In genomic region chr11:95254165-95254564, GRCm38 (mm10) we compare ENCODE assay signal across 34 mouse cellular contexts. TPM values are rescaled to one million over a fixed set of nuclear protein-coding genes. Genes with fewer than 3 reads are reported as not detected.
DNase-seq lines count a peak whose midpoint lies in the region; ATAC-seq and TF ChIP-seq lines count a peak whose summit lies in the region.
"Had no signal": no experiment of that assay in that cellular context is flagged by ENCODE, and none has a peak within 500 bp of the region (broad histone marks: within the 10 kb centered on the region; RNA-seq: fewer than 3 reads in every experiment).

No protein-coding gene starts in this region.

- peak; percentile 34 for DNase-seq in gastrocnemius, adult 2 months
- DNase-seq in gastrocnemius, postnatal 36 days: no peak
- peak; percentile 19 for DNase-seq in thymus, postnatal 4 days
- no peak for DNase-seq in thymus, postnatal 10 days (ENCODE audit: low spot score in 2 of 2)
- DNase-seq in c-Kit-positive CD71-positive TER-119-positive erythroid progenitor cells, embryonic 14.5 days (ENCODE audit: low spot score): no peak
- DNase-seq: adrenal gland, postnatal 25 days; B cell, adult 2 months; cerebellum, adult 8-10 months; gastrocnemius, postnatal 25 days; heart, postnatal 14 days; kidney, adult 11 months; kidney, postnatal 14 days; layer of hippocampus, adult 9-11 months; lung, embryonic 14.5 days had no signal

- 85% methylated on average over 8 of the region's 8 CpGs for WGBS in midbrain, embryonic 12.5 days
- WGBS in midbrain, embryonic 16.5 days: 84% methylated on average over 7 of the region's 8 CpGs

- intact Hi-C loops in gastrocnemius, adult 2 months (cut with DNase I): no loop called here
- intact Hi-C loops in gastrocnemius, postnatal 36 days (cut with DNase I): loop anchor here (2.0 kb wide), 1 partner anchor 21 kb away; no protein-coding TSS in a partner anchor

- no peaks in the 10 kb centered on the region for H3K36me3 ChIP-seq in midbrain, embryonic 12.5 days
- H3K36me3 ChIP-seq in midbrain, embryonic 16.5 days (ENCODE audit: control insufficient read depth, insufficient read depth, low read length): no peaks in the 10 kb centered on the region
- H3K36me3 ChIP-seq: embryonic facial prominence, embryonic 13.5 days; hindbrain, embryonic 12.5 days; limb, embryonic 12.5 days; liver, embryonic 15.5 days; midbrain, embryonic 15.5 days; neural tube, embryonic 12.5 days had no signal

- no peak overlapping the region for H3K4me2 ChIP-seq in midbrain, embryonic 12.5 days (replicated peaks)
- H3K4me2 ChIP-seq in midbrain, embryonic 16.5 days (ENCODE audit: low read length): no peak overlapping the region
- H3K4me2 ChIP-seq: embryonic facial prominence, embryonic 13.5 days; hindbrain, embryonic 12.5 days; limb, embryonic 12.5 days; liver, embryonic 15.5 days; lung, embryonic 14.5 days; midbrain, embryonic 15.5 days; neural tube, embryonic 12.5 days had no signal

- H3K9ac ChIP-seq in midbrain, embryonic 12.5 days (replicated peaks): 0 out of 2 replicates have a peak overlapping the region, but pooled peaks have one; percentile 24
- H3K9ac ChIP-seq in midbrain, embryonic 16.5 days (ENCODE audit: low read depth, low read length): no peak overlapping the region
- H3K9ac ChIP-seq: embryonic facial prominence, embryonic 13.5 days; hindbrain, embryonic 12.5 days; limb, embryonic 12.5 days; liver, embryonic 15.5 days; lung, embryonic 14.5 days; midbrain, embryonic 15.5 days; neural tube, embryonic 12.5 days had no signal

- H3K4me3 ChIP-seq in gastrocnemius, adult 2 months: no peak overlapping the region
- H3K4me3 ChIP-seq in midbrain, embryonic 12.5 days: no peak overlapping the region
- H3K4me3 ChIP-seq in midbrain, embryonic 16.5 days (ENCODE audit: low read depth, low read length): no peak overlapping the region
- H3K4me3 ChIP-seq: embryonic facial prominence, embryonic 13.5 days; erythroblast, embryonic 14.5 days; hindbrain, embryonic 12.5 days; limb, embryonic 12.5 days; liver, embryonic 15.5 days; midbrain, embryonic 15.5 days; myocyte; neural tube, embryonic 12.5 days had no signal

- H3K27ac ChIP-seq in gastrocnemius, adult 2 months: no peak overlapping the region
- H3K27ac ChIP-seq in midbrain, embryonic 12.5 days (replicated peaks): no peak overlapping the region
- no peak overlapping the region for H3K27ac ChIP-seq in midbrain, embryonic 16.5 days (ENCODE audit: low read length)
- H3K27ac ChIP-seq: embryonic facial prominence, embryonic 13.5 days; hindbrain, embryonic 12.5 days; limb, embryonic 12.5 days; liver, embryonic 15.5 days; midbrain, embryonic 15.5 days; neural tube, embryonic 12.5 days had no signal

- TF ChIP-seq CTCF in gastrocnemius, adult 2 months (IDR thresholded peaks at IDR 0.05): no peak

- H3K4me1 ChIP-seq in midbrain, embryonic 12.5 days: peaks cover 10% of the 10 kb centered on the region
- H3K4me1 ChIP-seq in midbrain, embryonic 16.5 days (ENCODE audit: control insufficient read depth, insufficient read depth, low read length): peaks cover 10% of the 10 kb centered on the region
- H3K4me1 ChIP-seq: limb, embryonic 12.5 days had no signal

- no peaks in the 10 kb centered on the region for H3K9me3 ChIP-seq in midbrain, embryonic 12.5 days
- no peaks in the 10 kb centered on the region for H3K9me3 ChIP-seq in midbrain, embryonic 16.5 days (replicated peaks; ENCODE audit: control insufficient read depth, low read length, poor library complexity, severe bottlenecking)
- H3K9me3 ChIP-seq: embryonic facial prominence, embryonic 13.5 days; hindbrain, embryonic 12.5 days; limb, embryonic 12.5 days; liver, embryonic 15.5 days; midbrain, embryonic 15.5 days; neural tube, embryonic 12.5 days had no signal

- no peak for ATAC-seq in midbrain, embryonic 12.5 days (ENCODE audit: low FRiP score, low read depth)
- no peak for ATAC-seq in midbrain, embryonic 16.5 days
- ATAC-seq: inflammation-experienced regulatory T-cells, adult 6 months; midbrain, embryonic 15.5 days had no signal

- peaks cover 41% of the 10 kb centered on the region for H3K27me3 ChIP-seq in midbrain, embryonic 12.5 days
- H3K27me3 ChIP-seq in midbrain, embryonic 16.5 days (ENCODE audit: control insufficient read depth, insufficient read depth, low read depth, low read length): no peaks in the 10 kb centered on the region
- H3K27me3 ChIP-seq: embryonic facial prominence, embryonic 13.5 days had no signal

RNA-seq across cellular contexts. Expression of gene Tac4, which starts 7.2 kb away (rescaled TPM):
- total RNA-seq in gastrocnemius, adult 2 months (2021): not detected
- total RNA-seq in gastrocnemius, postnatal 36 days (2021): not detected
- polyA plus RNA-seq in midbrain, embryonic 12.5 days (2016; fragmentation: Nextera tagmentation; extraction: Ambion mirVana): 0.18 and 0.23 TPM in 2 replicates
- polyA plus RNA-seq in midbrain, embryonic 16.5 days (2015; fragmentation: Nextera tagmentation; extraction: Ambion mirVana): not detected in 2 replicates
- total RNA-seq: adrenal gland, adult 18-20 months; adrenal gland, postnatal 25 days; heart, adult 8-10 months; heart, postnatal 14 days; left cerebral cortex, adult 18-20 months; left cerebral cortex, postnatal 14 days; liver, adult 2 months had no signal
- polyA plus RNA-seq: embryonic facial prominence, embryonic 13.5 days; erythroblast, embryonic 14.5 days; heart, embryonic 14.5 days; kidney, embryonic 14.5 days; limb, embryonic 12.5 days; liver, adult 2 months; liver, embryonic 15.5 days; lung, embryonic 14.5 days; midbrain, embryonic 15.5 days; neural tube, embryonic 12.5 days; stomach, embryonic 14.5 days; testis, adult 2 months had no signal

RNA-seq across cellular contexts. Expression of gene Kat7, which starts 55.9 kb away (rescaled TPM):
- total RNA-seq in gastrocnemius, adult 2 months (2021): 10 to 100 TPM; 21.5 to 23.9 TPM
- total RNA-seq in gastrocnemius, postnatal 36 days (2021): 10 to 100 TPM; 20.8 to 25.1 TPM
- polyA plus RNA-seq in midbrain, embryonic 12.5 days (2016; fragmentation: Nextera tagmentation; extraction: Ambion mirVana): 81.8 and 85.3 TPM in 2 replicates
- polyA plus RNA-seq in midbrain, embryonic 16.5 days (2015; fragmentation: Nextera tagmentation; extraction: Ambion mirVana): 65.8 and 69.1 TPM in 2 replicates

Comparison
In these comparisons a context has a peak if more than half of its experiments do, and no peak if none do; other contexts are left out.
1. DNase-seq: peak in gastrocnemius, adult 2 months (single experiment) and thymus, postnatal 4 days (single experiment); none in gastrocnemius, postnatal 36 days (0 of 2), thymus, postnatal 10 days (0 of 2) and c-Kit-positive CD71-positive TER-119-positive erythroid progenitor cells, embryonic 14.5 days (single experiment).